Mouse (Mus musculus): ENCODE measurements at regions not wholly inside any gene's neighbourhood (a gene's known extent, or its start where the extent isn't known, plus 50 kb on each side); places are given as distances from the start of the nearest gene placed in this dataset.

DNA sequence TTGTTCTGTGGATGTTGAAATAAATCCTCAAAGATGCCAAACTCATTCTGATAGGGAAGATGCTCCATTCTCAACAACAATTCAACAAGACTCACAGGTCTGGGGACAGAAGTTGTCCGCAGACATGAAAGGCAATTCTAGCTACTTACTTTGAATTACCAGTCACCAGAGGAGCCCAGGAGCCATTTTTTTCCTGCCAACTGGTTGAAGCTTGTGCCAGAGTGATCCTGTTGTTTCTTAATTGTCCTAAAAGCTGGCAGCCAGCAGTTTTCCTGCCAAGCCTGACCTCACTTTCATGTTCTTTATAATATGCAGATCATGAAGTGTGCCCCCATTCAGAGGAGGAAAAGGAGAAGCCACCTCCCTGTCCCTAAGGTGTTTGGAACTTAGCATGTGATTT is 110.0 kb upstream of the Ankrd1 start:
- DNase-seq (ENCODE audit: low spot score): no peak

DNA sequence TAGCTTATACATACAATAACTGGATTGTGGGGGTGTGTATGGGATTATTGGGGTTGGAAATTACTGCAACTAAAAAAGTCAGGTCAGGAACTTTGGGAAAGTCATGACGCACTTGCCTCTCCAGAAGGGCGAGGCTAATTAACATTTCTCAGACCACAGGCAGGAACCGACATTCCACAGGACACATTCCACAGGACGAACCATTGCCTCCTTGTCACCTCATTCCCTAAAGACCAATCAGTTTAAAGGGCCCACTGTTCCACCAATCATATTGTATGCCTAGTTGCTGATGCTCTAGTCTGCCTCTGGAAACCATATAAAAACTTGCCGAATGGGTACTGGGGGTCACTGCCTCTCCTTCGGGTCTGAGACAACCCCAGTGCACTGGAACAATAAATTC is 113.0 kb upstream of the Pcgf5 start:
- no peak for DNase-seq (ENCODE audit: low spot score)

GRCm38 (mm10) chr19:36236576-36237345 is 111.3 kb upstream of the Pcgf5 start:
- no peak for DNase-seq (ENCODE audit: low spot score)

DNA sequence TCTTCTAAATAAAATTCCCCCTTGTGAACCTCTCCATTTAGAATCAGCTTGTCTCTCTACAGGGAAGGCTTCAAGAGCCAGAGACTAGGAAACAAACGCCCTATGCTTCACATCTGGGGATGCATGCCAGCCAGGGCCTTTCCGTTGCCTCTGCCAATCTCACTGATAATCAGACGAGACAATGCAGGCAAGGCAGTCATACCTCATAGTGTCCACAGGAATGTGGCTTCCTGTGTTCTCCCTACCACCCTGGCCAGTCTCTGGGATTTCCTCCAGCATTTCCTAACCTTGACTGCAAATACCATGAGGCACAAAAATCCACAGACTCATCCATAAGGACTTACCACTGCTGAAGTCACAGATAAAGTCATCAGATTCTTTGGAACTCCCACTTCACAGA is 110.4 kb upstream of the Pcgf5 start:
- DNase-seq (ENCODE audit: low spot score): no peak

- DNase-seq (ENCODE audit: low spot score): no peak
Measured at GRCm38 (mm10) chr19:36238536-36238935, 109.6 kb upstream of the Pcgf5 start.

DNA sequence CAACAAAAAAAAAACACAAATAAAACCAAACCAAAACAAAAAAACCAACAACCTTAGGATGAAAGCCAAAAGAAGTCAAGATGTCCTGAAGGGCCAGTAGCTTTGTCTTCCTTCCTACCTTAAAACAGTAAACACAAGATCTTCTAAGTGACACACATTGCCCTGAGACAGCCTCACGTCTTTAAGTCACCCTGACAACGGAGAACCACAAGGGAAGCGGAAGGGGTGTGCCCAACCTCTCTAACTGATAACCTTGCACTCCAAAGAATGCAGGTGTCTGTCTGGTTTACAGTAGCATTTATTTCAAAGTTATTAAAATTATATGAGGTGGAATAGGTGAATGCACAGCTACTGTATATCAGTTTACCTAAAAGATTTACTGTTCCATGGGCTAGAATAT is 105.7 kb upstream of the Pcgf5 start:
- no peak for DNase-seq (ENCODE audit: low spot score)

- peak; percentile 15 for DNase-seq (ENCODE audit: low spot score)
Measured at GRCm38 (mm10) chr19:36242946-36243345, 105.2 kb upstream of the Pcgf5 start.

GRCm38 (mm10) chr19:36252522-36252921 is 95.6 kb upstream of the Pcgf5 start:
- DNase-seq (ENCODE audit: low spot score): no peak

DNA sequence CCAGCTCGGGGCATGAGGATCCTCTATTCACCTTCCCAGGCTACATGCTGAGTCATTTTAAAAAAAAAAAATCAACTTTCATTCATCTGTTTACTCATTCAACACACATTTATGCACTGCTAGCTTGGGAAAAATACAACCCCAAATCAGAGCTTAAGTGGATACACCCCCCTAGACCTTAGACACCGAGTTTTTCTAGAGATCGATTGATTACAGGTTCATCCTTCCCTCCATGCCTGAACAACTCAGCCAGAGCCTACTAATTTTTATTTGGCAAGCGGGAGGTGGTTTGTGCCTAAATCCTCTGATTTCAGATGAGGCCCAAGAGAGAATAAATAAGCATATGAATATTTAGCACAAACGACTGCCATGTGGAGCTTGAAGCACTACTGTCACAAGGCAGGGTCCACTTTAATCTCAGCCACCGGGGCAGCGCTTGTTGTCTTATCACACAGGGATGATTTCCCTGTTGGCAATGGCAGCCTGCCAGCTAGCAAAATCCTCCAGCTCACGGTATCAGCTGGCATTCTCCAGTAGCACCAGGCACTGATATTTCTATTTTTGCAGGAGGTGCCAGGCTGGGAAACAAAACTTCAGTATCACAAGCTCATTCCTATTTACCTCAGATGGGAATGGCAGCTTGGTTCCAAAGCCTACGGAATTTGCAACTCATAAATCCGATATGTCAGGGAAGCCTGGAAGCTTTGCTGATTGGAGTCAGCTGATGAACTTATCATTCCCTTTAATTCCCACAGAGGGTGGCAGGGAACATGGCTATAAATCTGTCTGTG is 90.2 kb upstream of the Pcgf5 start:
- no peak for DNase-seq (ENCODE audit: low spot score)

DNA sequence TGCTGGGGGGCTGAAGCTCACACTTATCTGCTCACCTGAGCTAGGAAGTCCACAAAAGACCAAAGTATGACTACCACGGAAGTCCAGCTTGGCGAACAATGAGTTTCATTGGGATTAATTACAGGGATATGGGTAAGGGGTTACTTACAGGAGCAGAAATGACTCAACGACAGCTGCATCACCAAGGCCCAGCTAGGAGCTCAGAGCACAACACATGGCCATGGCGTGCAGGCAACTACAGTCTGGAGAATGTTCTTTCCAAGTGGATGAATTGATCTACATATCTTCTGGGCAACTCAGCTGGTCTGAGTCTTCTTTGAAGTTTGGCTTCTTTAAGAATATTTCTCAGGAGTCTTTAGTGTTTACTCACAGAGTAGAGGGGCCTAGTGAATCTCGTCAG is 86.3 kb upstream of the Pcgf5 start:
- DNase-seq (ENCODE audit: low spot score): no peak

DNA sequence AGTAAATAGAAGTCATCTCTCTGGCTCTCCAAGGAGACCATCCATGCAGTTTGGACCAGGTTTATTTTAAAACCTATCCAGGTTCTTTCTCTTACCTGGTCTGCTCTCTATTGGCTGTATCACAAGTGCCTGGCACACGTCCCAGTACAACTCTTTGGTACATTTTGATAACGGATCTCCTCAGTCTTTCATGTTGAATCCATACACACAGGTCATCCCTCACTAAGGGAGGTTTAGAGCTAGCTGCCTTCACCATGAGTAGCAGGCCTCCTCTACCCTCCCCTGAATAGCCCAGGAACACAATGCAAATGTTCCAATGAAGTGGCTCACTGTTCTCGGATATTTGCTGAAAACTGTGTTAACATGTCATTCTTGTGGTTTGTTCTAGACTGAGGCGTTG is 84.2 kb upstream of the Pcgf5 start:
- no peak for DNase-seq (ENCODE audit: low spot score)

- DNase-seq (ENCODE audit: low spot score): no peak
Measured at GRCm38 (mm10) chr19:36264397-36264796, 83.7 kb upstream of the Pcgf5 start.

GRCm38 (mm10) chr19:36265276-36265675 is 82.8 kb upstream of the Pcgf5 start:
- no peak for DNase-seq (ENCODE audit: low spot score)

GRCm38 (mm10) chr19:36266346-36266745 is 81.8 kb upstream of the Pcgf5 start:
- no peak for DNase-seq (ENCODE audit: low spot score)

GRCm38 (mm10) chr19:36273466-36273865 is 74.6 kb upstream of the Pcgf5 start:
- no peak for DNase-seq (ENCODE audit: low spot score)

DNA sequence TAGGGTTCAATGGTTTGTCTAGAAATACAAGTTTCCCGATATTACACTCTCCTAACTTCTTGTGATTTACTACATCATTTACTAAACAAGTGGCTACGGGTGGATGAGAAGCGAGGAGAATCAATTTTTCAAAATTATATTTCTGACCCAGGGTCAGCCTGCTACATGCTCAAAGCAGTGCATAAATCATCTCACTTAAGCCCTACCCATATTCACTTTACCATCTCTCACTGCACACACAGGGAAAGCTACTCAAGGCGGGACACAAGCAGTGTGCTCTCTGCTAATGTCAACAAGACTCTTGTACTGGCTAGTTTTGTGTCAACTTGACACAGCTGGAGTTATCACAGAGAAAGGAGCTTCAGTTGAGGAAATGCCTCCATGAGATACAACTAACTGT is 62.6 kb upstream of the Pcgf5 start:
- DNase-seq (ENCODE audit: low spot score): no peak

DNA sequence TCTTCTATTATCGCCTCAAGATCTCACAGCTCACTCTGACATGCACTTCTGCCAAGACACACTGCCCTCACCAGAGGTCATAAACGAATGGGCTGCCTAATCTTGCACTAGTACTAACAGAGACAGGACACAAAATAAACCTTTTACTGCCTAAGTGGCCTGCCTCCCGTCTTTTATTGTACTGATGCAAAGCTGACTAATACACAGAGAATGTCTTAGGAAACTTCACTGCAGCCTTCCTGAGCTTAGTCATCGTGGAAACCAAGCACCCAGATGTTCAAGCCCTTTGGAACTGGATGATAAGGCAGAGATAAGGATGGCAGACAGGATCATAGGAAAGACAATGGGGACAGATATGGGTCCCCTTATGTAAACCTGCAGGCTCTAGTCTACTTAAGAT is 57.3 kb upstream of the Pcgf5 start:
- DNase-seq (ENCODE audit: low spot score): no peak

- no peak for DNase-seq (ENCODE audit: low spot score)
Measured at GRCm38 (mm10) chr19:36293177-36293969, 54.7 kb upstream of the Pcgf5 start.
